Mouse (Mus musculus): Measurements from ENCODE around the gene Mdm4. TPM values are rescaled to one million over a fixed set of nuclear protein-coding genes. Genes with fewer than 3 reads are reported as not detected.

The Mdm4 gene
- total and polyA plus RNA-seq, 3 experiments = 22.9 to 25.9 (median 23.7) TPM

DNA sequence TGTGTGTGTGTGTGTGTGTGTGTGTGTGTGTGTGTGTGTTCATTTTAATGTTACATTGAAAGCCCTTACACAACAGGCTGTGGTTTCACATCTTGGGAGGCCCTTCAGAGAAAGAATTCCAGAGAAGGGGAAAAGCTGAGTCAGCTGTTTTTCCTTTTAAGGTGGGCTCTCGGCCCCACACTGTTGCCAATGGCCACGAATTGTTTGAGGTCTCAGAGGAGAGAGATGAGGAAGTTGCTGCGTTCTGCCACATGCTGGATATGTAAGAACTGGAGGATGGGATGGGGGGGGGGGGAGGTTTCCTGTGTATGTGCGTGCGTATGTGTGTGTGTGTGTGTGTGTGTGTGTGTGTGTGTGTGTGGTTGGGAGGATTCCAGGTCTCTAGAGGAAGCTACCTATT, 39.8 kb upstream of the Mdm4 start:
- WGBS = 22% methylated on average over 5 of the region's 5 CpGs
- Histone ChIP-seq H3K36me3 (ENCODE audit: control insufficient read depth, insufficient read depth, low read length) (peaks cover 22% of the 10 kb centered on the region), H3K27ac (peak overlapping the region; percentile 94; the same call in 1 of the 2 replicates), H3K4me1 (ENCODE audit: control insufficient read depth, insufficient read depth, low read length) (peaks cover 44% of the 10 kb centered on the region), H3K27me3 (ENCODE audit: control insufficient read depth, insufficient read depth, low read length) (no peaks in the 10 kb centered on the region), H3K4me3 (no peak overlapping the region), H3K79me2 (replicated peaks; ENCODE audit: control insufficient read depth, insufficient read depth, low read length) (no peaks in the 10 kb centered on the region), H3K9ac (ENCODE audit: low read depth, low read length) (no peak overlapping the region)
- DNase-seq = no peak
- intact Hi-C loops (cut with DNase I) = no loop called here
- TF ChIP-seq EP300 (IDR thresholded peaks at IDR 0.05; ENCODE audit: insufficient read depth, low read depth, low read length) (0 out of 2 replicates have a peak, but pooled peaks have one; percentile 74), POLR2A (IDR thresholded peaks at IDR 0.05; ENCODE audit: insufficient read depth, low read depth, low read length) (no peak), CTCF (IDR thresholded peaks at IDR 0.05) (no peak)

DNA sequence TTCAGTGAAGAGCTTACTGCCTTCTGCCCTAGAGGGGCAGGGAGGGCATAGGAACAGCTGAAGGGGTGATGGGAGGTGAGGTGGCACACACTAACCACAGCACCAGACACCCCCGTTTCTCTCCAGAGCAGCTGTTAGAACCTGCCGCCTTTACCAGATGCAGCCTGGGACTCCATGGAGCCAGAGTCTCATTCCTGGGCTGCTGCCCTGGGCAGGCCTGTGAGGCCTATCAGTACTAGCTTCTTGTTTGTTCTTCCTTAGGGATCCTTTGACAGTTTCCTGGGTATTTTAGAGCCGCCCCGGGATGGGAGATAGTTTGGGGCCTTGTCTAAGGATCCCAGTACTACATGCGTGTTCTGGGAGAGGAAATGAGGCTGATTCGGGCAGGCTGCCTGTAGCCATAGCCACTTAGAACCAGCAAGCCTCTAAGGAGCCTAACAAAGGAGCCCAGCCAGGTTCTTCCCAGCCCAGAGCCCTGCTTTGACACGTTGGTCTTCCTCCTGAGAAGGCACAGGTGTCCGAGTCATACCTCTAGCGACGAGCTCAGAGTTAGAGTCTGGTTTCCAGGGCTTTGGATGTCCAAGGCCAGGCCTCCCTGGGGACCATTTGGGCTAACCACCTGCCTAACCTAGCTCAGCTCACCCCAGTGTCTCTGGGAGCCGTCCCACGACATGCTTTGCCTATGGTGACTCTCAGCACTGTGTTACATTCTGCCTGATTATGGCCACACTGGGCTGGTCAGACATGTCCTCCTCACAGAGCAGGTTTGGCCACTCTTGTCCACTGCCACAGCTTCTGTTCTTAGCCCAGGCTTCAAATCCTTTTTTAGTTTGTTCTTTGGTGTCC, 39.1 kb upstream of the Mdm4 start:
- Histone ChIP-seq H3K27me3 (ENCODE audit: control insufficient read depth, insufficient read depth, low read length) (no peaks in the 10 kb centered on the region), H3K4me1 (ENCODE audit: control insufficient read depth, insufficient read depth, low read length) (peaks cover 41% of the 10 kb centered on the region), H3K27ac (peak overlapping the region; percentile 97), H3K36me3 (ENCODE audit: control insufficient read depth, insufficient read depth, low read length) (peaks cover 20% of the 10 kb centered on the region), H3K9ac (ENCODE audit: low read depth, low read length) (peak overlapping the region; percentile 72), H3K79me2 (replicated peaks; ENCODE audit: control insufficient read depth, insufficient read depth, low read length) (no peaks in the 10 kb centered on the region), H3K4me3 (peak overlapping the region; percentile 51)
- peak; percentile 47 to 60 for DNase-seq
- intact Hi-C loops (cut with DNase I) = no loop called here
- WGBS = 17% methylated on average over 12 of the region's 12 CpGs
- TF ChIP-seq CTCF (IDR thresholded peaks at IDR 0.05) (no peak), EP300 (IDR thresholded peaks at IDR 0.05; ENCODE audit: insufficient read depth, low read depth, low read length) (no peak), POLR2A (IDR thresholded peaks at IDR 0.05; ENCODE audit: insufficient read depth, low read depth, low read length) (no peak)

DNA sequence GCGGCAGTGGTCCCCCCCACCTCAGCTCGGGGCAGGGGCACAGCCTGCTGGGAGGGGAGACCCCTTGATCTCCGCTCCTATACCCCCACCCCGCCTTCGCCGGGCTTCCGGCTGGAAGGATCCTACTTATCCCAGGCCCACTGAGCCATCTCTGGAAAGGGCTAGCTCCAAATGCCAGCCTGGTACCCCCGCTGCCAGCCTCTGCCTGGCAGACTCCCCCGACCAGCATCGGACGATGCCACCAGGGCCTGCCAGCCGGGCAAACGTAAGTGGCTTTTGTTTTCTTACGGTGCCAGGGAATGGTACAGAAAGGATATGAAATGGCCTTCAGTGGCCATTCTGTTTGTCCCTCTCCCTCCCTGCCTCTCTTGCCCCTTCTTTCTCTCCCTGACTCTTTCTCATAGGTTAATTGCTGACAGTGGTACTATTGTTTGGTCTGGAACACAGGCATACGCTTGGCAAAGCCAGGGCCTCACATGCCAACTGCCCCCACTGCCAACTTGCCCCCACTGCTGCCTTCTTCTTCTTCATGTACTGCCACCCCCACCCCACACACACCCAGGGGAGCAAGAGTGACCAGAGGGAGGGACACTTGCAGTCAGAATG, 38.4 kb upstream of the Mdm4 start:
- TF ChIP-seq EP300 (IDR thresholded peaks at IDR 0.05; ENCODE audit: insufficient read depth, low read depth, low read length) = no peak
- TF ChIP-seq POLR2A (IDR thresholded peaks at IDR 0.05; ENCODE audit: insufficient read depth, low read depth, low read length) = no peak
- TF ChIP-seq CTCF (IDR thresholded peaks at IDR 0.05) = no peak
- H3K9ac ChIP-seq (ENCODE audit: low read depth, low read length) = peak overlapping the region; percentile 72
- H3K79me2 ChIP-seq (replicated peaks; ENCODE audit: control insufficient read depth, insufficient read depth, low read length) = no peaks in the 10 kb centered on the region
- no peaks in the 10 kb centered on the region for H3K27me3 ChIP-seq (ENCODE audit: control insufficient read depth, insufficient read depth, low read length)
- peaks cover 16% of the 10 kb centered on the region for H3K36me3 ChIP-seq (ENCODE audit: control insufficient read depth, insufficient read depth, low read length)
- H3K27ac ChIP-seq = peak overlapping the region; percentile 97
- H3K4me3 ChIP-seq = peak overlapping the region; percentile 51
- peak; percentile 44 to 55 for DNase-seq
- H3K4me1 ChIP-seq (ENCODE audit: control insufficient read depth, insufficient read depth, low read length) = peaks cover 37% of the 10 kb centered on the region
- 27% methylated on average over 15 of the region's 15 CpGs for WGBS
- intact Hi-C loops (cut with DNase I) = no loop called here

- H3K36me3 ChIP-seq (ENCODE audit: control insufficient read depth, insufficient read depth, low read length) = peaks cover 16% of the 10 kb centered on the region
- peak overlapping the region; percentile 97 for H3K27ac ChIP-seq
- peak overlapping the region; percentile 51 for H3K4me3 ChIP-seq
- H3K9ac ChIP-seq (ENCODE audit: low read depth, low read length) = peak overlapping the region; percentile 72
- TF ChIP-seq EP300 (IDR thresholded peaks at IDR 0.05; ENCODE audit: insufficient read depth, low read depth, low read length) (0 out of 2 replicates have a peak, but pooled peaks have one; percentile 68), CTCF (IDR thresholded peaks at IDR 0.05) (no peak), POLR2A (IDR thresholded peaks at IDR 0.05; ENCODE audit: insufficient read depth, low read depth, low read length) (peak; percentile 96)
- H3K4me1 ChIP-seq (ENCODE audit: control insufficient read depth, insufficient read depth, low read length) = peaks cover 36% of the 10 kb centered on the region
- H3K27me3 ChIP-seq (ENCODE audit: control insufficient read depth, insufficient read depth, low read length) = no peaks in the 10 kb centered on the region
- 7% methylated on average over 5 of the region's 5 CpGs for WGBS
- peak; percentile 72 to 75 for DNase-seq
- H3K79me2 ChIP-seq (replicated peaks; ENCODE audit: control insufficient read depth, insufficient read depth, low read length) = no peaks in the 10 kb centered on the region
- intact Hi-C loops (cut with DNase I) = no loop called here
These were observed 37.9 kb upstream of the Mdm4 start for GRCm38 (mm10) chr1:133068268-133068667.

- TF ChIP-seq EP300 (IDR thresholded peaks at IDR 0.05; ENCODE audit: insufficient read depth, low read depth, low read length) (no peak), CTCF (IDR thresholded peaks at IDR 0.05) (no peak), POLR2A (IDR thresholded peaks at IDR 0.05; ENCODE audit: insufficient read depth, low read depth, low read length) (no peak)
- H3K9ac ChIP-seq (ENCODE audit: low read depth, low read length) = no peak overlapping the region
- H3K4me3 ChIP-seq = no peak overlapping the region
- WGBS = 56% methylated on average over 6 of the region's 6 CpGs
- DNase-seq = no peak
- H3K79me2 ChIP-seq (replicated peaks; ENCODE audit: control insufficient read depth, insufficient read depth, low read length) = peaks cover 3% of the 10 kb centered on the region
- no peaks in the 10 kb centered on the region for H3K27me3 ChIP-seq (ENCODE audit: control insufficient read depth, insufficient read depth, low read length)
- intact Hi-C loops (cut with DNase I) = no loop called here
- H3K36me3 ChIP-seq (ENCODE audit: control insufficient read depth, insufficient read depth, low read length) = peaks cover 5% of the 10 kb centered on the region; the same call in 1 of the 2 replicates
- no peak overlapping the region for H3K27ac ChIP-seq
- H3K4me1 ChIP-seq (ENCODE audit: control insufficient read depth, insufficient read depth, low read length) = peaks cover 18% of the 10 kb centered on the region
These were observed 32.8 kb upstream of the Mdm4 start for GRCm38 (mm10) chr1:133063164-133063563.
